Mouse (Mus musculus): Measurements from ENCODE around the gene Pakap.

Gene Pakap

GRCm38 (mm10) chr4:57574181-57574580, 6.2 kb downstream of the Pakap start:
- DNase-seq (ENCODE audit: low read depth) = no peak

DNA sequence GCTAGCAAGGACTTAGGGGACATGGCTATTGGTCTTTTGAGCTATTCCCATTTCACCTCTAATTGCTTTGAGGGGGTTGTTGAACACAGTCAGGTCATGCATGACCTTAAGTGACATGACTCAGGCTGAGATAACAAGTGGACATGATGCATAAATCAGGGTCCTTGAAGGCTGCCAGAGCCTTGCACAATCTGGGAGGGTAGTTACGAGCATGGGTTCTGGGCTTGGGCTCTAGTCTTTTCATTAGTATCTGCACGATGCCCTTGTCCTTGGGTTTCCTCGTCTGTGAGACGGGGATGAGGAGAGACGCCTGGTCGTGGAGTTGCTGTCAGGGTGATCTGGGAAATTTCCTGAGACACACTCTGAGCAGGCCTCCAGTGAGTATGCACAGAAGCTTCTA, 6.7 kb downstream of the Pakap start:
- DNase-seq (ENCODE audit: low read depth) = no peak

DNA sequence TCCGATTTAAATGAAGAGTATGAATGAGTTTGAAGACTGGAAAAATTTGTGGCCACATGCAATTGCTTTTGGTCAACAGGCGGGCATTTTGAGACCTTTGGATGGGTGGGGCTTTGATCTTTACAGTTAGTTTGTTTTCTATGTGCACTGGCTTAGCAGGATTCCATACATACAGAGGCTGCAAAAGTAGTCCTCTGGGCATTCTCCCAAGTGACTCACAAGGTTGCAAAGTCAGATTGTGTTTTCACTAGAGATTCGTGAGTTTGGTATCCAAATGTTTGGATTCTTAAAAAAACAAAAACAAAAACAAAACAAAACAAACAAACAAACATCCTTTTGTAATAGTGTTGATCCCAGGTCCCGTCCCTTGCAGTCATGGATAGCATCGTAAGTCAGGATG, 7.7 kb downstream of the Pakap start:
- DNase-seq (ENCODE audit: low read depth) = no peak

DNA sequence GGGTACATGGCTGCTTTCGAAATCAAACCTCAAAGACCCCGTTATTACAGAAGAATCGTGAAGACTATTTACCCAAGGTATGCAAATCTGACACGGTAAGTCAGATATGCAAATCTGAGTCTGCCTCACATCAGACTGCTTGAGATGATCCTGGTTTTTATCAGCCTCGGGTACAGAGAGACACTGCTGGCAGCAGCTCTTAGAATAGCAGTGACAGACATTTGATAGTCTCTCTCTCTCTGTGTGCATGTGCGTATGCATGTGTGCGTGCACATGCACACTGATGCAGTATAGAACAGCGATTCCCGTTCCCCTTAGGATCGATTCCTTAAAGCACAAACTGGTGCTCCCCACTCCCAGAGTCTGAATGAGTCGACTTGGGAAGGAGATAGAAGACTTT, 8.1 kb downstream of the Pakap start:
- DNase-seq (ENCODE audit: low read depth) = no peak

DNA sequence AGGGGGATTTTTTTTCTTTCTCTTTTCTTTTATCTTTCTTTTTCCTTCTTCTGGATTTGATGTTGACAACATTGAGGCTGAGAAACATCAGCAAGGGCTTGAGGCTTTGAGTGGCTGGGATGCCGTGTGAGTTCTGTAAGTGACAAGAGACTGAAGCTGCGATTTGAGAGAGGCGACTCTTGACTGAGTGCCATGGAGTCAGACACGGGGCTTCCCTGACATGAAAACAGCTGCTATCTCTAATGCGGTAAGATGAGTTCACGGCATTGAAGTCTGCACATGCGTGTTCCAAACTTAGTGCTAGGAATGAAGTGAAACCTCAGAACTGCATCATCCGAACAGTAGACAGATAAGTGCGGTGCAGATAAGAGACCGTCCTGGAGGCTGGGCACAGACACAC, 11.7 kb downstream of the Pakap start:
- no peak for DNase-seq (ENCODE audit: low read depth)

GRCm38 (mm10) chr4:57585281-57585800, 17.4 kb downstream of the Pakap start:
- no peak for DNase-seq (ENCODE audit: low read depth)

GRCm38 (mm10) chr4:57586933-57587658, 19.1 kb downstream of the Pakap start:
- DNase-seq (ENCODE audit: low read depth) = no peak

GRCm38 (mm10) chr4:57588356-57588755, 20.4 kb downstream of the Pakap start:
- no peak for DNase-seq (ENCODE audit: low read depth)

DNA sequence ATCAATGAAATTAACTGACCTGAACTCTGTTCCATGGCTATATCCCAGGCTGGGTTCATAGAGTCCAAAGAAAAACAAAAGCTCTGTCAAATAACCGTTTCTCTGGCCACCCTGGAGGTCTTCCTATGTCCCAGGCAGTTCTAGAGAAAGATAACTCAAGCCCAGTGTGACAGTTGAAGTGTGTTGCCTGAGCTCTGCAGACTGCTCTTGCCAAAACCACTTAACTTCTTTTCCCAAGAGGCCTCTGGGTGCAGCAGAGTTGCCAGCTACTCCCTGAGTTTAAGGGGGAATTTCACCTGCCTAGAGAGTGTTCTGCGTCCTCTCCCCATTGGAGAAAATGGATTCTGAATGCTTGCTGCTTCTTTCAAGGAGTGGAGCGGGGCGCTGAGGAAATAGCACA, 24.8 kb downstream of the Pakap start:
- no peak for DNase-seq (ENCODE audit: low read depth)

DNA sequence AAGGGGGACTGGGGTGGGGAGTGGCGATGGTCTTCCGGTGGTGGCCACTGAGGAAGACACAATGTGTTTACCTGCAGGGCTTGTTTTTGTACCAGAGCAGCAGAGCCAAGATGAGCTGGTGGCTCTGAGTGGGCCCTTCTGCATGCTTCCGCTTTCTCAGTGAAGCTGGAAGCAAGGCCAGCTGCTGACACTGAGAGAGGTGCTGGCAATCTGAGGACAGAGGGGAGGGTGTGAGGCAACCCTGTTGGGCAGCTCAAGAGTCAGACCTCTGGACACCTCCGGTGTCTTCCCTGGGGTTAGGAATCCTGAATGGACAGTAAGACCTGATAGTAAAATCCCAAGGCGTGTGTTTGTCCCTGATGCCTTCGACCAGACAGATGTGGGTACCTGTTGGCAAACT, 32.0 kb downstream of the Pakap start:
- DNase-seq (ENCODE audit: low read depth) = no peak

DNA sequence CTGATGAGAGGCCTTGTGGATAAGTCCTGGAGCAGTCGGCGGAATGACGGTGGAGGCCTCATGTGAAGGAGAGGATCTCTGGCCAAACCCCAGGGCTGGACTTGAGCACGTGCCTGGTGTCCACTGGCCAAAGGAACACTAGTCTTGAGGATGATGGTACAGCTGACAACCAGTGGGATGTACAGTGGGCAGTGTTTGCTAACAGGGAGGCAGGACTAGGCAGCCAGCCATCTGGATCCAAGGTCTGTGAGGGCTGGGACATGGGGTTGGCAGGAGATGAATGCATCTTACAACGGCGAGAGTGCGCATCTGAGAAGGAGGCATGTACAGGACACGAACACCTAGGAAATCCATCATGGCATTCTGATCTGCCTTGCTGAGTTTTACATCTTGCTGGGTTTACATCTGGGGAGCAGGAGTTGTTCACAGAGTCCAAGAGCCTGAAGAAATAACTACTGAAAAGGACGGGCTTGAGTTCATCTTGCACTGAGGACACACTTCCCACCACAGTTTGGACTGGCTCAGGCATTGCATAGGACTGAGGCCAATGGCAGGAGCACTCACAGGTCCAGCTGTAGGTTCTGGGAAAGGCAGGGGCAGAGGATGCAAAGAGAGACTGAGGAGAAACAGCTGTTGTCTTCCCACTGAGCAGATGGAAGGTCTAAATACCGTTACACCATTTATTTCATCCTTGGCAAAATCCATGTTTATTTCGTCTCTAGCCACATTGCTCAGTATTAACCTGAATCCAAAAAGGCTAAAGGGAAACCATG, 32.9 kb downstream of the Pakap start:
- DNase-seq (ENCODE audit: low read depth) = no peak

DNA sequence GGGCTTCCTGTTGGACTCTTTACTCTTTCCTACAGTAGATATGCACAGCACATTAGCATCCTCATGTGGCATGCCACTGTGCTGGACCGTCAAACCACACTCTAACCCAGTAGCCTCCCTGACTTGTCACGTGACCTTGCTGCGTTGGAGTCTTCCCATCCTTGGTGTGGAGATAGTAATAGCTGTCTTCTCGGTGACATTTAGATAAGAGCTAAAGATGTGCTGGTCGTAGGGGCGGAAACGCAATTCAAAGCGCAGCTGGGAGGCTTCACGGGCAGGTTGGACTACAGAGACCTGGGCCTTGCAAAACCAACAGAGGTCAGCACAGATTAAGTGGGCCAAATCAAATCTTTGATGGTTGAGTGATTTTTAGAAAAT, 33.5 kb downstream of the Pakap start:
- no peak for DNase-seq (ENCODE audit: low read depth)

- no peak for DNase-seq (ENCODE audit: low read depth)
Measured at GRCm38 (mm10) chr4:57601903-57602617, 34.1 kb downstream of the Pakap start.

DNA sequence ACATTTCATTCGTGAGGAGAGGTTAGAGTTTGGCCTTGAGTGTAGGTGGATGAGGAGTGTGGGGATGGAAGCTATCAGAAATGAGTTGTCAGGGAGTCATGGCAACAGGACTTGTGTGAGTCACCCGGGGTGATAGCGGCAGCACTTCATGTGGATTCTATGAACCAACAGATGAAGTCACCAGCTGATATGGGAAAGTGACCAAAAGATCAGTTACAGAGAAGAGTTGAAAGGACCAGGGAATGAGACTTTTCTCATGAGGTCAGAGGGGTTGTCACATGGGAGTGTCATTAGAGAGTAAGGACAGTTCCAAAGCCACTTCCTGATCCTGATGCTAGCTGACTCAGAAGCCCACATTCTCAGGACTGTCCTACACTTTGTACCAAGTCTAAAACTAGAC, 38.3 kb downstream of the Pakap start:
- no peak for DNase-seq (ENCODE audit: low read depth)

- DNase-seq (ENCODE audit: low read depth) = peak; percentile 37
Measured at GRCm38 (mm10) chr4:57607247-57607942, 39.4 kb downstream of the Pakap start.

- DNase-seq (ENCODE audit: low read depth) = no peak
Measured at GRCm38 (mm10) chr4:57611303-57612077, 43.5 kb downstream of the Pakap start.

DNA sequence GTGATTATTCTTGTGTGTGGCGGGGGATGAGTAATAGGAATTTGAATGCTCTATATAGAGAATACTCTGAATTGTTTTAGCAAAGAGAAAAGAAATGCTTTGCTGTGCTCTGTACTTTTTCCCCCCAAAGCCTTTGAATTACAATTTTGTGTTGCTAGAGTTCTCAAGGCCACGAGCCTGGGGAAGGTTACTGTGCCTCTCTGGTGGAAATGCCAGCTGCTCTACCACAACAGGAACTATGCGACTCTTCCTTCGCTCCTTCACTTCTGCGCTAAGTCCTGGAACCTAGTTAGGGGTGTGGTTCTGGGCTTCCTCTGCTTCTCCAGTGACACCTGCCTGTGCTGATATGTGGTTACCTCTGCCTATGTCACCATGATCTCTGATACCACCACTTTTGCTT, 44.7 kb downstream of the Pakap start:
- DNase-seq (ENCODE audit: low read depth) = no peak

- DNase-seq (ENCODE audit: low read depth) = no peak
Measured at GRCm38 (mm10) chr4:57614686-57615085, 46.7 kb downstream of the Pakap start.

- no peak for DNase-seq (ENCODE audit: low read depth)
Measured at GRCm38 (mm10) chr4:57618743-57619142, 50.8 kb downstream of the Pakap start.

DNA sequence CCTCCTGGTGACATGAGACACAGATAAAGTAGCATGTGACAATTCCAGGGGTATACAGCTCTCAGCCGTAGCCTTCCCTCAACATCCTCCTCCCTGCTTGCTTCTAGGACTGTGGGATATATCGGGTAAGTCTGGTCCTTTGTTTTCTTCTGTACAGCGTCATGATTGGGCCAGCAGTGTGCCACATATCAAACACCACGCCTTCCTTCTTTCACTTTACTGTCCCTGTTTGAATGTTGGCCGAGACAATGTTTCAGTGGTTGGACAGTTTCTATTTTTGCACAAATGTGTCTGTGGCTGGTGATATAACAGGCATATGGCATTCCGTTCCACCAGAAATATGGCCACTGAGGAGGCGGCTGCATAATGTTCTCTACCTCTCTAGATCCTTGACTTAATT, 54.8 kb downstream of the Pakap start:
- DNase-seq (ENCODE audit: low read depth) = no peak

- no peak for DNase-seq (ENCODE audit: low read depth)
Measured at GRCm38 (mm10) chr4:57624819-57625218, 56.8 kb downstream of the Pakap start.

Measured in induced T-regulatory cell, adult 2 months (primary cell).